17 mouse cellular contexts compared by ENCODE assay signal in genomic region chr8:61475251-61475673, GRCm38 (mm10). TPM values are rescaled to one million over a fixed set of nuclear protein-coding genes. Genes with fewer than 3 reads are reported as not detected.
DNase-seq lines count a peak whose midpoint lies in the region; ATAC-seq lines count a peak whose summit lies in the region.
"Had no signal": no experiment of that assay in that cellular context is flagged by ENCODE, and none has a peak within 500 bp of the region (broad histone marks: within the 10 kb centered on the region; RNA-seq: fewer than 3 reads in every experiment).

No protein-coding gene starts in this region.

- no peak overlapping the region for H3K4me3 ChIP-seq in kidney, embryonic 15.5 days (replicated peaks)
- H3K4me3 ChIP-seq: hindbrain, embryonic 10.5 days; limb, embryonic 15.5 days; liver, embryonic 15.5 days; midbrain, embryonic 12.5 days had no signal

- H3K9ac ChIP-seq in kidney, embryonic 15.5 days = no peak overlapping the region
- H3K9ac ChIP-seq: limb, embryonic 15.5 days; liver, embryonic 15.5 days; midbrain, embryonic 12.5 days had no signal

- H3K27me3 ChIP-seq in kidney, embryonic 15.5 days = no peaks in the 10 kb centered on the region
- H3K27me3 ChIP-seq: limb, embryonic 15.5 days; liver, embryonic 15.5 days; midbrain, embryonic 12.5 days had no signal

- peak; percentile 83 for DNase-seq in retina, postnatal 1 day
- DNase-seq in retina, embryonic 14.5 days (ENCODE audit: low spot score) = no peak
- peak; percentile 40 to 50 for DNase-seq in kidney, postnatal 4 days
- DNase-seq in MN1 (ENCODE audit: low spot score) = no peak
- no peak for DNase-seq in right cerebral cortex, adult 2 months (ENCODE audit: low spot score in 2 of 2)
- no peak for DNase-seq in right cerebral cortex, postnatal 14 days
- DNase-seq: cerebellum, adult 18-20 months; cerebellum, postnatal 36 days; gastrocnemius, postnatal 25 days; right cerebral cortex, postnatal 25 days; thymus, postnatal 4 days had no signal

- peak overlapping the region; percentile 78 for H3K27ac ChIP-seq in kidney, embryonic 15.5 days
- H3K27ac ChIP-seq: hindbrain, embryonic 10.5 days; limb, embryonic 15.5 days; liver, embryonic 15.5 days; midbrain, embryonic 12.5 days had no signal

- no peaks in the 10 kb centered on the region for H3K36me3 ChIP-seq in kidney, embryonic 15.5 days
- H3K36me3 ChIP-seq: hindbrain, embryonic 10.5 days; limb, embryonic 15.5 days; liver, embryonic 15.5 days; midbrain, embryonic 12.5 days had no signal

- H3K9me3 ChIP-seq in kidney, embryonic 15.5 days (replicated peaks) = no peaks in the 10 kb centered on the region
- H3K9me3 ChIP-seq: hindbrain, embryonic 10.5 days; limb, embryonic 15.5 days; liver, embryonic 15.5 days; midbrain, embryonic 12.5 days had no signal

- peaks cover 29% of the 10 kb centered on the region for H3K4me1 ChIP-seq in kidney, embryonic 15.5 days
- H3K4me1 ChIP-seq: limb, embryonic 15.5 days; liver, embryonic 15.5 days; midbrain, embryonic 12.5 days had no signal

- peak; percentile 80 for ATAC-seq in kidney, embryonic 15.5 days (replicated peaks; ENCODE audit: low FRiP score)
- no peak for ATAC-seq in megakaryocyte-erythroid progenitor cell, adult 5-6 weeks (replicated peaks; ENCODE audit: low FRiP score, low TSS enrichment, poor library complexity, severe bottlenecking)

- H3K4me2 ChIP-seq in kidney, embryonic 15.5 days = peak overlapping the region; percentile 34; the same call in 1 of the 2 replicates
- H3K4me2 ChIP-seq: limb, embryonic 15.5 days; liver, embryonic 15.5 days; midbrain, embryonic 12.5 days had no signal

- 23% methylated on average over 6 of the region's 6 CpGs for WGBS in kidney, embryonic 15.5 days

RNA-seq across cellular contexts. Expression of gene Cbr4, which starts 12.3 kb away (rescaled TPM):
- polyA plus RNA-seq in kidney, embryonic 15.5 days (2015; fragmentation: Nextera tagmentation; extraction: Ambion mirVana) = 31.1 and 35.2 TPM in 2 replicates
- total RNA-seq in megakaryocyte-erythroid progenitor cell, adult 5-6 weeks (2014; fragmentation: Nextera tagmentation) = 13.0 and 31.4 TPM in 2 replicates
- total RNA-seq in megakaryocyte-erythroid progenitor cell, adult 5-6 weeks (2017) = 54.0 and 56.1 TPM in 2 replicates

Comparison
In these comparisons a context has a peak if more than half of its experiments do, and no peak if none do; other contexts are left out.
1. DNase-seq: peak in retina, postnatal 1 day (single experiment) and kidney, postnatal 4 days (2 of 2); none in retina, embryonic 14.5 days (single experiment), MN1 (single experiment), right cerebral cortex, adult 2 months (0 of 2) and right cerebral cortex, postnatal 14 days (single experiment).